Mouse (Mus musculus): ENCODE measurements around the gene Smim4. TPM values are rescaled to one million over a fixed set of nuclear protein-coding genes. Genes with fewer than 3 reads are reported as not detected.

Gene Smim4
- total and polyA plus RNA-seq, 2 experiments from 2014 or later, result 5.0 to 59.5 TPM

DNA sequence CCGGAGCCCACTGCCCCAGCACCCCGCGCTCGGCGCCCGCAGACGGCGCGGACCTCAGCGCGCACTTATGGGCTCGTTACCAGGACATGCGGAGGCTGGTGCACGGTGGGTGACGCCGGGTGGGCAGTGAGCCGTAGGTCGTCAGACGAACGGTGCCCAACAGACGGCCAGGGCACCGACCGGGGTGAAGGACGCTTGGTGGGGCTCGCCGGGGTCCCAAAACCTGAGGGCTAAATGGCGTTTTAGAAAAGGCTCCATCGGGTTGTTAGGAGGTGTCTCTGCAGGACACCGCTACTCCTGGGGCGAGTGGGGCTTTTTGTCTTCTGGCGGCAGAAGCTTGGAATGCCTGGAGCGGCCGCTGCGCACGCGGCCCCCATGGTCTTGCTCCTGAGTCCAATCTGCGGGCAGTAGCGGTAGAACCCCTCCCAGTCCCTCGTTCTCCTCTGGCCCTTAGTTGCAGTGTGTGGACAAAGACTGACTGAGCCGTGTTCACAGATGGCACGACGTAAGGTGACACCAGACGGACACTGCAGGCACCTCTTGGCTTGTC lies 2.6 kb upstream of the Smim4 start:
- H3K27me3 ChIP-seq (ENCODE audit: insufficient read depth, low read length), result no peaks in the 10 kb centered on the region
- no peak for TF ChIP-seq CTCF (IDR thresholded peaks at IDR 0.05; ENCODE audit: low read depth)
- H3K27ac ChIP-seq, result peak overlapping the region; percentile 72
- peak overlapping the region; percentile 83 for H3K9ac ChIP-seq (replicated peaks; ENCODE audit: low read length)
- H3K4me2 ChIP-seq (ENCODE audit: low read depth, low read length), result peak overlapping the region; percentile 71
- ATAC-seq, result peak; percentile 1; the same call in 1 of the 2 replicates
- under 1% methylated on average over 43 of the region's 43 CpGs for WGBS
- no peaks in the 10 kb centered on the region for H3K9me3 ChIP-seq (ENCODE audit: low read length)
- H3K4me3 ChIP-seq (ENCODE audit: low read length), result peak overlapping the region; percentile 74
- DNase-seq (ENCODE audit: low spot score), result peak; percentile 43
- H3K36me3 ChIP-seq (ENCODE audit: insufficient read depth, low read length), result no peaks in the 10 kb centered on the region
- peaks cover 41% of the 10 kb centered on the region for H3K4me1 ChIP-seq (ENCODE audit: insufficient read depth, low read length)

DNA sequence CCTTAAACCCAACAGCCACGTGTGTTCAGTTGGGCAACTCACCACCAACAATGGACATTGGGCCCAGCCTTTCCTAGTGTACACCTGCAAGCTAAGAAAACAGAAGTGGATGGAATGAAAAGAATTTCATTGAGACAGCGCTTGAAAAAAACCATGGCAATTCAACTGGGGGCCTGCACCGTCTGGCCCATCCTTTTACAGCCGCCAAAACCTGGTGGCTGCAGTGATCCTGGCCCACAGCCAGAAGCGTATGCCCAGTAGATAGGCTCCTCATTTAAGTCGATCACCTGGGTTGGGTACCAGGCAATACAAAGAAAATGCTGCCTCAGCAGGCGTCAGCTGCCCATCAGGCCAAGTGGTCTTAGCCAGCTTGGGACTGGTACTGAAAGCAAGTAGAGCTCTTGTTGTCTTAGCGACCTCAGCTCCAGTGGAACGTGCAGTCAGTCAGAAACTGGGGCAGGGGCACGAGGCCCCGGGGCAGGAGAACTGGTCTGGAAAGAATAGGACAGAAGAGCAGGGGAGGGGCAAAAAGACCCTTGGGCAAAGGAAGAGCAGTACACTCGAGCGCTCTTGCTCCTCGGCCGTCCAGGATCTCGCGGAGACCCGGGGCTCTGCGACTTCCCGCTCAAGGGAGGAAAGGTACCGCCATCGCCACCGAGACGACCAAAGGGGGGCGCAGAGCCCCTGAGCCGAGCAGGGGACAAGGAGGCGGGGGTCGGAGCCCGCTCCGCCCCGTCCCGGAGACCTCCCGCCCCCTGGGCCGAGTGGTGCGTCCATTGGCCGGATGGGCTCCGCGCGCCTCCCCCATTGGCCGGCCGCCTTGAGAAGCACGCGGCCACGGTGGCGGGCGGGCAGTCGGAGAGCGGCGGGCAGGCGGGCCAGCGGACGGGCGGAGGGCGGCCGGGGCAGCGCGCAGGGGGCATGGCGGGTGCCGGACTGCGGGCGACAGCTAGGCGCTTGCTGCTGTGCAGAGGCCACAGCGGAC lies 1.8 kb upstream of the Smim4 start, which contains the start of gene Nt5dc2:
Gene Nt5dc2 (plus strand): TSS at position 818 of the 985 bp plus-strand sequence.
- WGBS, result 5% methylated on average over 33 of the region's 63 CpGs
- Histone ChIP-seq H3K27me3 (ENCODE audit: insufficient read depth, low read length) (no peaks in the 10 kb centered on the region), H3K4me3 (ENCODE audit: low read length) (peak within 1 kb of the TSS; percentile 74), H3K27ac (peak within 1 kb of the TSS; percentile 72), H3K9ac (replicated peaks; ENCODE audit: low read length) (peak within 1 kb of the TSS; percentile 83), H3K9me3 (ENCODE audit: low read length) (no peaks in the 10 kb centered on the region), H3K4me2 (ENCODE audit: low read depth, low read length) (peak within 1 kb of the TSS; percentile 71), H3K4me1 (ENCODE audit: insufficient read depth, low read length) (peaks cover 41% of the 10 kb centered on the region), H3K36me3 (ENCODE audit: insufficient read depth, low read length) (no peaks in the 10 kb centered on the region)
- DNase-seq (ENCODE audit: low spot score) (peak; percentile 96), ATAC-seq (peak; percentile 82)
- peak; percentile 35 for TF ChIP-seq CTCF (IDR thresholded peaks at IDR 0.05; ENCODE audit: low read depth)

DNA sequence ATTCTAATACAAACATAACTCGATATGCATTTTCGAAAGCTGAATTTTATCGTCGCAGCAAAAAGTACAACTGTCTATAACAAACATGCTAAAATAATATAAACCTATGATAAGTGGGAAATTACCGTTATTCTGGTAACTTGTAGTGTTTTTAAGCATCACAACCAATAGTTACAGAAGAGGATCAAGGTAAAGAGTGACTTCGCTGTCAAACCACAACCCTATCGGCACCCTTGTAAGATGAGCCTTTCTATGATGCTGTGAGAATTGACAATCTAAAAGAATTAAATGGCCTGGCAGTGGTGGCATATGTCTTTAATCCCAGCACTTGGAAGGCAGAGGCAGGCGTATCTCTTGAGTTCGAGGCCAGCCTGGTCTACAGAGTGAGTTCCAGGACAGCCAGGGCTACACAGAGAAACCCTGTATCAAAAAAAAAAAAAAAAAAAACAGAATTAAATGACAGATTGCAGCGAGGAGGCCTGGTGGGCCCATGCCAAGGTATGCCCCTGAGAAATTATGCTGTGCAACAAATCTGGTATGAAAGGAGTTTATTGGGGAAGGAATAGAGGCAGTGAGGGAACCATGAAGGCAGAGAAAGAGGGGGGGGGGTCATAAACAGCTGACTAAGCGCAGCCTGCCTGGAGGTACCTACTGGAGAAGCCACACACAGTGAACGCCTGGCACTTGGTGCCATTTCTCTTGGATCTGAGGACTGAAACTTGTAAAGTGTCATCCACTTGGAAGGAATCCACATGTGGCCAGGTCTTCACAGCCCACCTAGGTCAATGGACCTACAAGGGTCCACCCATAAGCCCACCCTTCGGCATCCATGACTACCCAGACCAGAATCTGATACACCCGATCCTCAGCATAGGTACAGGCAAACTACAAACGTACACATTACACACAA lies 825 bp upstream of the Smim4 start:
- H3K27me3 ChIP-seq (ENCODE audit: insufficient read depth, low read length), result no peaks in the 10 kb centered on the region
- peak overlapping the region; percentile 59 for H3K4me3 ChIP-seq (ENCODE audit: low read length)
- H3K36me3 ChIP-seq (ENCODE audit: insufficient read depth, low read length), result no peaks in the 10 kb centered on the region
- no peak for TF ChIP-seq CTCF (IDR thresholded peaks at IDR 0.05; ENCODE audit: low read depth)
- no peaks in the 10 kb centered on the region for H3K9me3 ChIP-seq (ENCODE audit: low read length)
- peaks cover 40% of the 10 kb centered on the region for H3K4me1 ChIP-seq (ENCODE audit: insufficient read depth, low read length)
- 64% methylated on average over 15 of the region's 15 CpGs for WGBS
- H3K4me2 ChIP-seq (ENCODE audit: low read depth, low read length), result peak overlapping the region; percentile 87
- 0 out of 2 replicates have a peak overlapping the region, but pooled peaks have one; percentile 4 for H3K9ac ChIP-seq (replicated peaks; ENCODE audit: low read length)
- H3K27ac ChIP-seq, result peak overlapping the region; percentile 72
- no peak for ATAC-seq
- DNase-seq (ENCODE audit: low spot score), result no peak

DNA sequence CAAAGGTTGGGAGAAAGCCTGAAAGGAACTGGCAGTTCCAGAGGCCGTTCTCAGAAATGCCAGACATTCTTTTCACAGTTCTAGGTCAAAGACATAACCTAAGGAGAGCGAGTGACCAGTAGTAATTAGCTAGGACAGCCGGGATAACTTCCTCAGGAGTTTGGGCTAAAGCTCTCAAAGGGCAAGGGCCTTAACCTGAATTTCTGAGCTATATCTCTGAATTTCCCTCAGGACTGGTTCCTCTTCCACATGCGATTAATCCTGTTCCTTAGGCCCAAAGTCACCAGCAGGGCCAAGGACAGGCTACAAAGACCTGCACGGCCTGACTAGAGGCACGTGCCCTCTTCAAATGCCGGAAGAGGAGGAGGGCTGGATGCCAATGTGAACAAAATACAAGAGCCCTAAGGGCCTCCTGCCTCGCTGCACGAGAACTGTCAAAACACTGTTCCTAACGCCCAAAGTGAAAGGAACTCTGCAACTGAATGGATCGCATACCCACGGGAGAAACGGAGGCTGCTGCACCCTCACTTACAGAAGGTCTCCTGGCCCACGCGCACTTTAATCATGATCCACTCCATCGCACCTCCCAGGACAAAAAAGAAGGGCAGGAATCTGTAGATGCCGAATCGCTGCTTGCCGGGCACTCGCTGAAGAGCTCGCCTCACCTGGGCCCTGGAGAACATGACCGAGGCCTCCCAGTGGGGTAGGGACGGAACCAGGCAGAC lies 493 bp downstream of the Smim4 start:
- no peaks in the 10 kb centered on the region for H3K9me3 ChIP-seq (ENCODE audit: low read length)
- 1% methylated on average over 23 of the region's 23 CpGs for WGBS
- H3K27ac ChIP-seq, result peak overlapping the region; percentile 72
- DNase-seq (ENCODE audit: low spot score), result peak; percentile 57
- H3K36me3 ChIP-seq (ENCODE audit: insufficient read depth, low read length), result no peaks in the 10 kb centered on the region
- peak overlapping the region; percentile 59 for H3K4me3 ChIP-seq (ENCODE audit: low read length)
- peaks cover 32% of the 10 kb centered on the region for H3K4me1 ChIP-seq (ENCODE audit: insufficient read depth, low read length)
- H3K27me3 ChIP-seq (ENCODE audit: insufficient read depth, low read length), result no peaks in the 10 kb centered on the region
- H3K4me2 ChIP-seq (ENCODE audit: low read depth, low read length), result peak overlapping the region; percentile 87
- TF ChIP-seq CTCF (IDR thresholded peaks at IDR 0.05; ENCODE audit: low read depth), result no peak
- no peak for ATAC-seq
- peak overlapping the region; percentile 62 for H3K9ac ChIP-seq (replicated peaks; ENCODE audit: low read length)

DNA sequence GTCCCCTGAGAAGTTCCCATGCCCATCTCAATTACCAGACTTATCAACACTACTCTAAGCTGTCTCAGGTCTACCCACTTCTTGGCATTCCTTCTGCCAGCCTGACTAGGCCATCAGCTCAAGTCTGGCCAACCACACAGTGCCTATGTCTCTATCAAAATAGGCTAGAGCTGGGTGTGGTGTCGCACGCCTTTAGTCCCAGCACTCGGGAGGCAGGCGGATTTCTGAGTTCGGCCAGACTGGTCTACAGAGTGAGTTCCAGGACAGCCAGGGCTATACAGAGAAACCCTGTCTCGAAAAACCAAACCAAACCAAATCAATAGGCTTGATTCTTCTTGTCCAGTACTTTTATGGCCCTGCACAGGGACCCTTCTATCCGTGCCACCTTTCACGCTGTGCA lies 1.9 kb downstream of the Smim4 start:
- no peak overlapping the region for H3K4me2 ChIP-seq (ENCODE audit: low read depth, low read length)
- no peak overlapping the region for H3K4me3 ChIP-seq (ENCODE audit: low read length)
- ATAC-seq, result no peak

More for the DNA sequence above, 1.9 kb downstream of the Smim4 start:
- no peak for TF ChIP-seq CTCF (IDR thresholded peaks at IDR 0.05; ENCODE audit: low read depth)
- Histone ChIP-seq H3K4me1 (ENCODE audit: insufficient read depth, low read length) (peaks cover 17% of the 10 kb centered on the region), H3K9ac (replicated peaks; ENCODE audit: low read length) (no peak overlapping the region), H3K9me3 (ENCODE audit: low read length) (no peaks in the 10 kb centered on the region), H3K27me3 (ENCODE audit: insufficient read depth, low read length) (no peaks in the 10 kb centered on the region), H3K27ac (no peak overlapping the region), H3K36me3 (ENCODE audit: insufficient read depth, low read length) (no peaks in the 10 kb centered on the region)
- 93% methylated on average over 8 of the region's 8 CpGs for WGBS
- DNase-seq (ENCODE audit: low spot score), result no peak
